Mouse (Mus musculus) G1E-ER4 (cell line): ENCODE results near the gene Suz12. TPM values are rescaled to one million over a fixed set of nuclear protein-coding genes. Genes with fewer than 3 reads are reported as not detected.

Experiments
- GATA1 ChIP-seq: IDR thresholded peaks from one replicate; pipeline ENCODE4 v1.8.0; 2012; ENCODE audit warnings: low read length, inconsistent platforms
- polyA plus RNA-seq: library from polyadenylated mRNA; stranded (reverse); fragments of >175 nt; gene quantifications from 2 replicates; pipeline ENCODE4 v1.2.3, GENCODE M21; 2012

Gene Suz12
- polyA plus RNA-seq, 1 experiment: 56.9 TPM

GRCm38 (mm10) chr11:80062159-80062558, 69.3 kb downstream of the Suz12 start:
- TF ChIP-seq GATA1: no peak

GRCm38 (mm10) chr11:80067558-80067957, 74.7 kb downstream of the Suz12 start:
- TF ChIP-seq GATA1: no peak

- TF ChIP-seq GATA1: no peak
These were observed 76.9 kb downstream of the Suz12 start for GRCm38 (mm10) chr11:80069815-80070214.

- no peak for TF ChIP-seq GATA1
These were observed 78.1 kb downstream of the Suz12 start for GRCm38 (mm10) chr11:80071039-80071438.

- no peak for TF ChIP-seq GATA1
These were observed 79.5 kb downstream of the Suz12 start for GRCm38 (mm10) chr11:80072365-80072764.

GRCm38 (mm10) chr11:80075608-80076277, 82.8 kb downstream of the Suz12 start:
- no peak for TF ChIP-seq GATA1

GRCm38 (mm10) chr11:80077784-80078545, 85.1 kb downstream of the Suz12 start:
- no peak for TF ChIP-seq GATA1

GRCm38 (mm10) chr11:80078831-80079230, 85.9 kb downstream of the Suz12 start:
- TF ChIP-seq GATA1: no peak

- peak; percentile 85 for TF ChIP-seq GATA1
These were observed 86.8 kb downstream of the Suz12 start for GRCm38 (mm10) chr11:80079751-80080150.

- TF ChIP-seq GATA1: no peak
These were observed 87.5 kb downstream of the Suz12 start for GRCm38 (mm10) chr11:80080381-80080825.

- TF ChIP-seq GATA1: peak; percentile 84
These were observed 88.2 kb downstream of the Suz12 start, which contains the start of gene Crlf3 for GRCm38 (mm10) chr11:80080826-80081728. Gene Crlf3, minus strand, starts transcription at chr11:80080991.

GRCm38 (mm10) chr11:80081786-80082319, 88.9 kb downstream of the Suz12 start:
- no peak for TF ChIP-seq GATA1

Other genes starting within 250 kb of the Suz12 start
- gene Utp6, start 30.7 kb upstream of the Suz12 start, polyA plus RNA-seq: 3.4 and 4.1 TPM in 2 replicates
- gene Crlf3, start 87.9 kb downstream of the Suz12 start, polyA plus RNA-seq: 30.1 and 34.5 TPM in 2 replicates
- 3.8 and 5.1 TPM in 2 replicates for gene Atad5, start 96.3 kb downstream of the Suz12 start, polyA plus RNA-seq
- 1.1 TPM in 2 replicates for gene Tefm, start 149.1 kb downstream of the Suz12 start, polyA plus RNA-seq
- gene Adap2, start 161.0 kb downstream of the Suz12 start, polyA plus RNA-seq: not detected in 2 replicates
- gene Rnf135, start 190.7 kb downstream of the Suz12 start, polyA plus RNA-seq: 3.7 and 4.7 TPM in 2 replicates
- gene Rhot1, start 215.9 kb downstream of the Suz12 start, polyA plus RNA-seq: 7.8 and 11.5 TPM in 2 replicates